24 mouse cellular contexts compared by ENCODE assay signal in the genomic region with DNA sequence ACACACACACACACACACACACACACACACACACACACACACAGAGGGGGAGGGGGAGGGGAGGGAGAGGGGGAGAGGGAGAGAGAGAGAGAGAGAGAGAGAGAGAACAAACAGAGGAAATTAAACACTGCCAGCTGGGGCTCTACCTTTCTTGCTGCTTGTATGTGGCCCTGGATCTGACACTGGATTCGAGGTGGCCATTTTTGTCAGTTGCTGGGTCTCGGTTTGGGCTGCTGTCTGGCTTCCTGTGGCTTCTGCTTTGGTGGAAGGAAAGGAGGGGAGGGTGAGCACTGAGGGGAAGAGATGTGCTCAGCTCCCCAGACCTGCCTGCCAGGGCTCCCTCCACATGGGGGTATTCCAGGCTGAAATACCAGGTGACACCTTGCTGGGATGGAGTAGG. TPM values are rescaled to one million over a fixed set of nuclear protein-coding genes. Genes with fewer than 3 reads are reported as not detected.
DNase-seq lines count a peak whose midpoint lies in the region; ATAC-seq and TF ChIP-seq lines count a peak whose summit lies in the region.
"Had no signal": no experiment of that assay in that cellular context is flagged by ENCODE, and none has a peak within 500 bp of the region (broad histone marks: within the 10 kb centered on the region; RNA-seq: fewer than 3 reads in every experiment).

No protein-coding gene starts in this region.

- H3K27me3 ChIP-seq in MEL (ENCODE audit: control insufficient read depth in 1 of 2, insufficient read depth in 2 of 2, low read length in 2 of 2) = no peaks in the 10 kb centered on the region

- H3K9me3 ChIP-seq in MEL (replicated peaks; ENCODE audit: insufficient read depth, low read length) = no peaks in the 10 kb centered on the region
- H3K9me3 ChIP-seq: embryonic facial prominence, embryonic 15.5 days; heart, embryonic 12.5 days; hindbrain, embryonic 13.5 days; lung, embryonic 15.5 days; midbrain, embryonic 13.5 days; neural tube, embryonic 13.5 days; stomach, embryonic 15.5 days had no signal

- no peak for TF ChIP-seq CTCF in MEL (IDR thresholded peaks at IDR 0.05 in 2 of 3, conservative IDR thresholded peaks at IDR 0.05 in 1 of 3; ENCODE audit: control insufficient read depth in 1 of 3, insufficient read depth in 1 of 3, low read depth in 2 of 3, low read length in 3 of 3, poor library complexity in 1 of 3, severe bottlenecking in 1 of 3)

- H3K9ac ChIP-seq in MEL (ENCODE audit: control insufficient read depth, low read depth, low read length, poor library complexity, severe bottlenecking) = peak overlapping the region; percentile 73
- H3K9ac ChIP-seq: embryonic facial prominence, embryonic 15.5 days; forebrain, postnatal 0 days; heart, embryonic 12.5 days; hindbrain, embryonic 13.5 days; liver, embryonic 14.5 days; lung, embryonic 15.5 days; midbrain, embryonic 13.5 days; neural tube, embryonic 13.5 days; stomach, embryonic 15.5 days had no signal

- peaks cover 0 to 26% of the 10 kb centered on the region in 2 experiments; a peak in 2 of 4 replicates for H3K36me3 ChIP-seq in MEL (ENCODE audit: control insufficient read depth in 1 of 2, insufficient read depth in 2 of 2, low read length in 2 of 2)
- H3K36me3 ChIP-seq: embryonic facial prominence, embryonic 15.5 days; G1E; heart, embryonic 12.5 days; hindbrain, embryonic 13.5 days; lung, embryonic 15.5 days; midbrain, embryonic 13.5 days; neural tube, embryonic 13.5 days; stomach, embryonic 15.5 days had no signal

- peak; percentile 27 for ATAC-seq in inflammation-experienced regulatory T-cells, adult 6 months
- ATAC-seq: forebrain, postnatal 0 days; midbrain, embryonic 13.5 days had no signal

- H3K27ac ChIP-seq in MEL (ENCODE audit: control insufficient read depth, low read depth, low read length) = peak overlapping the region; percentile 6; the same call in 1 of the 2 replicates
- H3K27ac ChIP-seq: embryonic facial prominence, embryonic 15.5 days; hindbrain, embryonic 13.5 days; kidney, postnatal 0 days; liver, embryonic 14.5 days; lung, embryonic 15.5 days; midbrain, embryonic 13.5 days; neural tube, embryonic 13.5 days; stomach, embryonic 15.5 days had no signal

- TF ChIP-seq RAD21 in MEL (IDR thresholded peaks at IDR 0.05; ENCODE audit: low read depth, low read length) = no peak

- TF ChIP-seq EP300 in MEL (IDR thresholded peaks at IDR 0.05; ENCODE audit: low read depth in 1 of 2, low read length in 2 of 2) = no peak

- peak overlapping the region; percentile 60 to 64 for H3K4me3 ChIP-seq in MEL (ENCODE audit: control insufficient read depth in 1 of 2, insufficient read depth in 1 of 2, low read depth in 2 of 2, low read length in 2 of 2)
- H3K4me3 ChIP-seq: embryonic facial prominence, embryonic 15.5 days; heart, embryonic 12.5 days; hindbrain, embryonic 13.5 days; lung, embryonic 15.5 days; midbrain, embryonic 13.5 days; neural tube, embryonic 13.5 days; stomach, embryonic 15.5 days had no signal

- DNase-seq in A20 (ENCODE audit: low read depth, low spot score) = peak; percentile 59
- DNase-seq in MEL (ENCODE audit: low read depth, low spot score) = peak; percentile 48
- peak; percentile 70 for DNase-seq in thymus, postnatal 14 days
- no peak for DNase-seq in left cerebral cortex, postnatal 14 days (ENCODE audit: low spot score in 2 of 2)
- DNase-seq in right cerebral cortex, postnatal 14 days = no peak
- DNase-seq in adrenal gland, postnatal 14 days = no peak
- DNase-seq: cerebellum, postnatal 14 days; embryo, embryonic 11 days; forebrain, postnatal 0 days; heart, postnatal 14 days; kidney, adult 11 months; lung, postnatal 4 days had no signal

- peaks cover 14 to 50% of the 10 kb centered on the region in 2 experiments for H3K4me1 ChIP-seq in MEL (ENCODE audit: control insufficient read depth in 1 of 2, insufficient read depth in 2 of 2, low read length in 2 of 2)

- TF ChIP-seq POLR2A in MEL (IDR thresholded peaks at IDR 0.05; ENCODE audit: control insufficient read depth in 1 of 2, insufficient read depth in 1 of 2, low read depth in 1 of 2, low read length in 2 of 2, poor library complexity in 1 of 2) = no peak

- H3K79me2 ChIP-seq in MEL (ENCODE audit: control insufficient read depth, insufficient read depth, low read length, poor library complexity) = no peaks in the 10 kb centered on the region; the same call in 1 of the 2 replicates

- intact Hi-C loops in left cerebral cortex, postnatal 14 days (cut with DNase I) = no loop called here

TF ChIP-seq in MEL, 35 proteins besides CTCF, POLR2A, EP300 and RAD21:
- TF ChIP-seq GABPA (IDR thresholded peaks at IDR 0.05; ENCODE audit: low read depth, low read length) (no peak), JUND (IDR thresholded peaks at IDR 0.05; ENCODE audit: low read depth, low read length) (peak; percentile 69; the same call in 1 of the 2 replicates)

RNA-seq across cellular contexts. Expression of a gene that starts 4.6 kb away (rescaled TPM):
- total RNA-seq in MEL (2012; rRNA removed) = 38.6 and 39.4 TPM in 2 replicates
- 10 to 100 TPM in 1 of 2 experiments, not detected in 1; 57.5 TPM for polyA plus RNA-seq in MEL (2012; ENCODE audit: insufficient read depth in 1 of 2, insufficient read length in 2 of 2, low read depth in 1 of 2, low replicate concordance in 2 of 2, missing spikeins in 1 of 2)
- polyA plus RNA-seq in inflammation-experienced regulatory T-cells, adult 6 months (2017; shearing (Covaris generic)) = 1,000 to 10,000 TPM; 1,847 to 2,152 (median 2,080) TPM
- 10 to 100 TPM; 36.3 to 37.2 TPM for total RNA-seq in left cerebral cortex, postnatal 14 days (2021)
- 32.7 and 63.0 TPM in 2 replicates for total RNA-seq in adrenal gland, postnatal 14 days (2021)

RNA-seq across cellular contexts. Expression of a gene that starts 13.6 kb away (rescaled TPM):
- not detected in 2 replicates for total RNA-seq in MEL (2012; rRNA removed)
- under 1 TPM in 1 of 2 experiments, not detected in 1; 0.11 TPM for polyA plus RNA-seq in MEL (2012; ENCODE audit: insufficient read depth in 1 of 2, insufficient read length in 2 of 2, low read depth in 1 of 2, low replicate concordance in 2 of 2, missing spikeins in 1 of 2)
- polyA plus RNA-seq in inflammation-experienced regulatory T-cells, adult 6 months (2017; shearing (Covaris generic)) = not detected
- total RNA-seq in left cerebral cortex, postnatal 14 days (2021) = 100 to 1,000 TPM; 326 to 365 TPM
- 3.6 and 10.7 TPM in 2 replicates for total RNA-seq in adrenal gland, postnatal 14 days (2021)
- total RNA-seq: G1E had no signal
- polyA plus RNA-seq: G1E had no signal

RNA-seq across cellular contexts. Expression of a gene that starts 19.3 kb away (rescaled TPM):
- not detected in 2 replicates for total RNA-seq in MEL (2012; rRNA removed)
- under 1 TPM in 1 of 2 experiments, not detected in 1; 0.22 TPM for polyA plus RNA-seq in MEL (2012; ENCODE audit: insufficient read depth in 1 of 2, insufficient read length in 2 of 2, low read depth in 1 of 2, low replicate concordance in 2 of 2, missing spikeins in 1 of 2)
- polyA plus RNA-seq in inflammation-experienced regulatory T-cells, adult 6 months (2017; shearing (Covaris generic)) = under 1 TPM in 1 of 3 experiments, not detected in 2; 0.85 TPM
- 10 to 100 TPM; 46.1 to 47.7 TPM for total RNA-seq in left cerebral cortex, postnatal 14 days (2021)
- total RNA-seq in adrenal gland, postnatal 14 days (2021) = 340 and 374 TPM in 2 replicates
- total RNA-seq: G1E had no signal
- polyA plus RNA-seq: G1E had no signal

RNA-seq across cellular contexts. Expression of a gene that starts 21.5 kb away (rescaled TPM):
- total RNA-seq in MEL (2012; rRNA removed) = not detected in 2 replicates
- polyA plus RNA-seq in MEL (2012; ENCODE audit: insufficient read depth in 1 of 2, insufficient read length in 2 of 2, low read depth in 1 of 2, low replicate concordance in 2 of 2, missing spikeins in 1 of 2) = not detected
- polyA plus RNA-seq in inflammation-experienced regulatory T-cells, adult 6 months (2017; shearing (Covaris generic)) = under 1 TPM in 2 of 3 experiments, not detected in 1; 0.09 to 0.13 TPM
- total RNA-seq in left cerebral cortex, postnatal 14 days (2021) = 10 to 100 TPM; 16.2 to 17.5 TPM
- 5.6 TPM in 2 replicates for total RNA-seq in adrenal gland, postnatal 14 days (2021)
- polyA plus RNA-seq: G1E had no signal

RNA-seq across cellular contexts. Expression of a gene that starts 38.8 kb away (rescaled TPM):
- not detected in 2 replicates for total RNA-seq in MEL (2012; rRNA removed)
- not detected for polyA plus RNA-seq in MEL (2012; ENCODE audit: insufficient read depth in 1 of 2, insufficient read length in 2 of 2, low read depth in 1 of 2, low replicate concordance in 2 of 2, missing spikeins in 1 of 2)
- under 1 TPM in 1 of 3 experiments, not detected in 2; 0.18 TPM for polyA plus RNA-seq in inflammation-experienced regulatory T-cells, adult 6 months (2017; shearing (Covaris generic))
- not detected for total RNA-seq in left cerebral cortex, postnatal 14 days (2021)
- total RNA-seq in adrenal gland, postnatal 14 days (2021) = 2.9 and 5.6 TPM in 2 replicates
- total RNA-seq: forebrain, postnatal 0 days; left cerebral cortex, postnatal 10 days had no signal
- polyA plus RNA-seq: forebrain, postnatal 0 days; G1E had no signal

Comparison
In these comparisons a context has a peak if more than half of its experiments do, and no peak if none do; other contexts are left out.
1. DNase-seq: peak in A20 (single experiment), MEL (single experiment) and thymus, postnatal 14 days (single experiment); none in left cerebral cortex, postnatal 14 days (0 of 2), right cerebral cortex, postnatal 14 days (single experiment) and adrenal gland, postnatal 14 days (single experiment).
2. RNA of a gene that starts 13.6 kb away (total RNA-seq): 326 to 365 TPM in left cerebral cortex, postnatal 14 days; 3.6 to 10.7 TPM in adrenal gland, postnatal 14 days and not detected in MEL; every median in the first group is over 10 times any median in the second.
3. RNA of a gene that starts 19.3 kb away (total RNA-seq): 340 to 374 TPM in adrenal gland, postnatal 14 days and 46.1 to 47.7 TPM in left cerebral cortex, postnatal 14 days; not detected in MEL; every median in the first group is over 10 times any median in the second.